Mouse (Mus musculus): ENCODE measurements around the gene Eif3l.

DNA sequence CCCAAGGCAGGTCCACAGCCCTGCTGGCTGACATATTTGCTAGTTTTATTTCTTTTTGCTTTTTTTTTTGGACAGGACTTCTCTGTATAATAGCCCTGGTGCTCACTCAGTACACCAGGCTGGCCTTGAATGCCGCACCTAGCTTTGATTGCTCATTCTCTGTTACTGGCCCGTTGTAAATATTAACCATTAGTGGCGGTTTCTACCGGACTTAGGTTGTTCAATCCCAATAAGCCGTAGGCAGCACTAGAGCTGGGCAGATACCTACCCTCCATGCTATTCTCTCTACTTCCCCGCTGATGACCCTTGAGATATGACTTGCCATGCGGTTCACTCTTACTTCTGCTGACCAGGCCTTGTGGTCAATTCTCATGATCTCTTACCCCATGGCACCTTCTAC, 4.6 kb downstream of the Eif3l start:
- TF ChIP-seq CTCF (IDR thresholded peaks at IDR 0.05) (no peak), POLR2A (IDR thresholded peaks at IDR 0.05; ENCODE audit: insufficient read depth, low read depth, low read length) (no peak)

All from heart, adult 2 months (tissue).